Mouse (Mus musculus): ENCODE data around the gene Prim2. TPM values are rescaled to one million over a fixed set of nuclear protein-coding genes. Genes with fewer than 3 reads are reported as not detected.

Prim2 gene
- polyA plus RNA-seq, 1 experiment from 2014 or later: 46.8 TPM

DNA sequence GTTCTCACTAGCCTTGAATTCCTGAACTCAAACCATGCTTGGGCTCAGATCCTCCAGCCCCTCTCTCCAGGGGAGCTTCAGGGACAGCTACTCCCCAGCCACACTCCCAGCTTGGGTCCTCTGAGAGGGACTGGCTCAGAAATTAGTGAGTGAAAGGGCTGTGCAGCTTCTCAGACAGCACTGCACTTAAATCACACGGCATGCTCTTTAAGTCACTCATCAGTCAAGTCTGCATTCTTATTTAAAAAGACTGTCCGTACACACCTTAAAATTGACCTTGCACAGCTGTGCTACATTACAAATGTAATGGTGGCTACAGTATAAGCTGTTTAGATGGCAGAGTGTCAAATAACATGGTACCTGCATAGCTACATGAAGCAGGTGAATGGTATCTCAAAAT, 114.0 kb downstream of the Prim2 start:
- H3K27ac ChIP-seq (ENCODE audit: low read depth): no peak overlapping the region
- ATAC-seq (ENCODE audit: insufficient read depth) (no peak), DNase-seq (no peak)
- no peak overlapping the region for H3K4me2 ChIP-seq
- H3K27me3 ChIP-seq (ENCODE audit: insufficient read depth, low read length): no peaks in the 10 kb centered on the region
- WGBS: 68% methylated on average over 2 of the region's 2 CpGs
- H3K9ac ChIP-seq: no peak overlapping the region
- no peak for TF ChIP-seq CTCF (IDR thresholded peaks at IDR 0.05; ENCODE audit: low read depth)
- H3K36me3 ChIP-seq (ENCODE audit: insufficient read depth): no peaks in the 10 kb centered on the region
- H3K9me3 ChIP-seq (ENCODE audit: low read depth, low read length): no peaks in the 10 kb centered on the region
- no peak overlapping the region for H3K4me3 ChIP-seq (ENCODE audit: low read depth, low read length)
- no peaks in the 10 kb centered on the region for H3K4me1 ChIP-seq (ENCODE audit: insufficient read depth)

DNA sequence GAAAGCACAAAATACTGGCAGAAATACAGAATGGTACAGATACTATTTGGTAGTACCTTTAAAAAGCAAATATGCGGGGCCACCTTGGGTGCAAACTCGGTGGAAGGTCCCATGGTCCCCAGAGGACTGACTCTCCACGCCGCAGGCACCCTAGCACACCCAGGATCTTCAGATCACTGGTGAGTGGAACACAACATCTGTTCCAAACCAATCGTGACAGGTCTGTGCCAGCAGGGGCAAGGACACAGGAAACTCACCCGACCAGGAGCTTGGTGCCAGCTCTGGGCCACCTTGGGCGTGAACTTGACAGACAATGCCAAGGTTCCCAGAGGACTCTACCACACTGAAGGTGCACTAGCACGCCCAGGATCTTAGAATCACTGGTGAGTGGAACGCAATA, 118.2 kb downstream of the Prim2 start:
- Histone ChIP-seq H3K4me1 (ENCODE audit: insufficient read depth) (no peaks in the 10 kb centered on the region), H3K27ac (ENCODE audit: low read depth) (no peak overlapping the region), H3K9me3 (ENCODE audit: low read depth, low read length) (no peaks in the 10 kb centered on the region), H3K4me3 (ENCODE audit: low read depth, low read length) (no peak overlapping the region), H3K27me3 (ENCODE audit: insufficient read depth, low read length) (no peaks in the 10 kb centered on the region), H3K4me2 (no peak overlapping the region), H3K9ac (no peak overlapping the region), H3K36me3 (ENCODE audit: insufficient read depth) (no peaks in the 10 kb centered on the region)
- DNase-seq: no peak
- 89% methylated on average over 9 of the region's 9 CpGs for WGBS
- no peak for TF ChIP-seq CTCF (IDR thresholded peaks at IDR 0.05; ENCODE audit: low read depth)
- no peak for ATAC-seq (ENCODE audit: insufficient read depth)

GRCm38 (mm10) chr1:33541708-33542107, 127.9 kb downstream of the Prim2 start:
- no peaks in the 10 kb centered on the region for H3K4me1 ChIP-seq (ENCODE audit: insufficient read depth)
- H3K9me3 ChIP-seq (ENCODE audit: low read depth, low read length): no peaks in the 10 kb centered on the region

DNA sequence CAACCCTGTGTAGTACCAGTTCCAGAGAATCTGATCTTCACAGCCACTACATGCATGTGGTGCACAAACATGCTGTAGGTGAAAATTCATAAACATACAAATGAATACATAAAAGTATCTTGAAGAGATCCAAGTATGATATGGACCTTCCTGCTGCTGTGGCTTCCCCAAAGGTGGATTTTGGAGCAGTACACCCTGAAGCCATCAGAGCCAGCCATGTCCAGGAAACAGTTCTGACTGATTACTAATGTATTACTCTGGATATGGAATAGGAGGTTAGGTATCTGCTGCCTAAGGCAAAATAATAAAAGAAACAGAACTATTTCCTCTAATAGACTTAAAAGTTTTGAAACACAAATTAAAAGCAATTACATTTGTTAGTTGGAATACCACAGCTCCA, 131.6 kb downstream of the Prim2 start:
- no peaks in the 10 kb centered on the region for H3K9me3 ChIP-seq (ENCODE audit: low read depth, low read length)
- TF ChIP-seq CTCF (IDR thresholded peaks at IDR 0.05; ENCODE audit: low read depth): no peak
- H3K4me1 ChIP-seq (ENCODE audit: insufficient read depth): no peaks in the 10 kb centered on the region
- H3K4me3 ChIP-seq (ENCODE audit: low read depth, low read length): no peak overlapping the region
- H3K36me3 ChIP-seq (ENCODE audit: insufficient read depth): no peaks in the 10 kb centered on the region
- H3K4me2 ChIP-seq: no peak overlapping the region
- no peak for ATAC-seq (ENCODE audit: insufficient read depth)
- no peak overlapping the region for H3K9ac ChIP-seq
- no peak overlapping the region for H3K27ac ChIP-seq (ENCODE audit: low read depth)
- no peak for DNase-seq
- H3K27me3 ChIP-seq (ENCODE audit: insufficient read depth, low read length): no peaks in the 10 kb centered on the region

More at GRCm38 (mm10) chr1:33541708-33542107, 127.9 kb downstream of the Prim2 start:
- no peak overlapping the region for H3K4me3 ChIP-seq (ENCODE audit: low read depth, low read length)
- H3K27ac ChIP-seq (ENCODE audit: low read depth): no peak overlapping the region
- H3K9ac ChIP-seq: no peak overlapping the region
- DNase-seq (no peak), ATAC-seq (ENCODE audit: insufficient read depth) (no peak)
- H3K36me3 ChIP-seq (ENCODE audit: insufficient read depth): no peaks in the 10 kb centered on the region
- WGBS: 90% methylated on average over 7 of the region's 7 CpGs
- H3K27me3 ChIP-seq (ENCODE audit: insufficient read depth, low read length): no peaks in the 10 kb centered on the region
- H3K4me2 ChIP-seq: no peak overlapping the region
- no peak for TF ChIP-seq CTCF (IDR thresholded peaks at IDR 0.05; ENCODE audit: low read depth)

- Histone ChIP-seq H3K4me3 (ENCODE audit: low read depth, low read length) (no peak overlapping the region), H3K27ac (ENCODE audit: low read depth) (no peak overlapping the region), H3K4me1 (ENCODE audit: insufficient read depth) (no peaks in the 10 kb centered on the region), H3K9ac (no peak overlapping the region), H3K4me2 (no peak overlapping the region), H3K27me3 (ENCODE audit: insufficient read depth, low read length) (no peaks in the 10 kb centered on the region), H3K9me3 (ENCODE audit: low read depth, low read length) (no peaks in the 10 kb centered on the region), H3K36me3 (ENCODE audit: insufficient read depth) (no peaks in the 10 kb centered on the region)
- no peak for ATAC-seq (ENCODE audit: insufficient read depth)
- no peak for DNase-seq
- TF ChIP-seq CTCF (IDR thresholded peaks at IDR 0.05; ENCODE audit: low read depth): peak; percentile 44
- 96% methylated on average over 4 of the region's 4 CpGs for WGBS
Observed at GRCm38 (mm10) chr1:33536272-33537004, 133.2 kb downstream of the Prim2 start.

DNA sequence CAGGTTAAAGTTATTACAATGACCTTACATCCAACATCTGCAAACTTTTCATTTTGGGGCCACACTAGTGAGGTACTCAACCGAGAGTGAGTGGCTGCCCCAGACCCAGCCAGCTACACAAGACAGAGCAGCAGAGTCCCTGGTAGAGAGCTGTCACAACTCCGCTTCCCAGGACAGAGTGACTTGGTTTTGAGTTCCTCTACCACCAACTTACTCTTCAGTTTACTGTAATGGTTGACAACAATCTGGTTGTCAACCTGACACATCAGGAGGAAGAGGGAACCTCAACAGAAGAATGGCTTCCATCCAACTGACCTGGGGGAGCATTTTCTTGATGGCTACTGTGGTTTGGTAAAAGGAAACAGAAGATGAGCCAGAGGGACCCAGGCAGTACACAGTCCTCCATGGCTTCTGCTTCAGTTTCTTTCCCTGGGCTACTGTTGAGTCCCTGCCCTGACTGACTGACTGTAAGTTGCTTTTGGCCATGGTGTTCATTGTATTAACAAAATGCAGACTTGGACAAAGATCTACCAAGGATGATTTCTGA, 134.4 kb downstream of the Prim2 start:
- DNase-seq (no peak), ATAC-seq (ENCODE audit: insufficient read depth) (no peak)
- Histone ChIP-seq H3K4me1 (ENCODE audit: insufficient read depth) (no peaks in the 10 kb centered on the region), H3K4me2 (no peak overlapping the region), H3K9me3 (ENCODE audit: low read depth, low read length) (no peaks in the 10 kb centered on the region), H3K4me3 (ENCODE audit: low read depth, low read length) (no peak overlapping the region), H3K36me3 (ENCODE audit: insufficient read depth) (no peaks in the 10 kb centered on the region), H3K9ac (no peak overlapping the region), H3K27me3 (ENCODE audit: insufficient read depth, low read length) (no peaks in the 10 kb centered on the region), H3K27ac (ENCODE audit: low read depth) (no peak overlapping the region)
- no peak for TF ChIP-seq CTCF (IDR thresholded peaks at IDR 0.05; ENCODE audit: low read depth)
- 88% methylated on average over 2 of the region's 2 CpGs for WGBS

- Histone ChIP-seq H3K4me3 (ENCODE audit: low read depth, low read length) (no peak overlapping the region), H3K9me3 (ENCODE audit: low read depth, low read length) (no peaks in the 10 kb centered on the region), H3K27ac (ENCODE audit: low read depth) (no peak overlapping the region), H3K4me2 (no peak overlapping the region), H3K27me3 (ENCODE audit: insufficient read depth, low read length) (no peaks in the 10 kb centered on the region), H3K9ac (no peak overlapping the region), H3K36me3 (ENCODE audit: insufficient read depth) (no peaks in the 10 kb centered on the region), H3K4me1 (ENCODE audit: insufficient read depth) (no peaks in the 10 kb centered on the region)
- TF ChIP-seq CTCF (IDR thresholded peaks at IDR 0.05; ENCODE audit: low read depth): no peak
- 80% methylated on average over 3 of the region's 3 CpGs for whole genome bisulfite sequencing
- no peak for DNase-seq
- no peak for ATAC-seq (ENCODE audit: insufficient read depth)
Observed at GRCm38 (mm10) chr1:33531860-33532259, 137.7 kb downstream of the Prim2 start.

All from lung, embryonic 14.5 days (tissue).